Mouse (Mus musculus): ENCODE data around the gene Stk38l. TPM values are rescaled to one million over a fixed set of nuclear protein-coding genes. Genes with fewer than 3 reads are reported as not detected.
"Not testable (repeated sequence)": the region's sequence is repeated elsewhere in the genome, so short reads cannot be mapped to it uniquely, and the experiment has no call there.

Stk38l gene
- polyA plus RNA-seq, 1 experiment, result not detected

DNA sequence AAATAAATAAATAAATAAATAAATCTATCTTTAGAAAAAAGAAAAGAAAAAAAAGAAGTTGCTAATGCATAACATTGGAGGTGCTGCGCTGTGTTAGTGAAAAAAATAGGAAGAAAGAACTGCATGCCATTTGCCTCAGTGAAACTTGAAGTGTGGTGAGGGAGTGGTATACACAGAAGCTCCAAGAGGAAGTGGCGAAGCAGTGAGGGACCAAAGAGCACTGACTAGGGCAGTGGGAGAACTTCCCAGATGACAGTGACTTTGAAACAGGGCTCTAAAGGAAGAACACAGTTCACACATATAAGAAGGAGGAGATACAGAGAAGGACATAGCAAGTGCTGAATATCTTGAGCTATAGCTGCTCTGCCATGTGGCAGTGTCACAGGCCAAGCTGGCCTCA is 34.2 kb downstream of the Stk38l start:
- Histone ChIP-seq H3K27ac (ENCODE audit: insufficient read depth, low read depth, low read length) (no peak overlapping the region), H3K4me1 (ENCODE audit: control insufficient read depth, insufficient read depth, low read length) (peaks cover 3% of the 10 kb centered on the region), H3K4me3 (ENCODE audit: insufficient read depth, low read depth, low read length) (no peak overlapping the region)
- 97% methylated on average over 2 of the region's 2 CpGs for WGBS
- TF ChIP-seq POLR2A (IDR thresholded peaks at IDR 0.05; ENCODE audit: insufficient read depth, low read depth, low read length) (no peak), CTCF (IDR thresholded peaks at IDR 0.05; ENCODE audit: insufficient read depth, low read depth, low read length) (no peak)

DNA sequence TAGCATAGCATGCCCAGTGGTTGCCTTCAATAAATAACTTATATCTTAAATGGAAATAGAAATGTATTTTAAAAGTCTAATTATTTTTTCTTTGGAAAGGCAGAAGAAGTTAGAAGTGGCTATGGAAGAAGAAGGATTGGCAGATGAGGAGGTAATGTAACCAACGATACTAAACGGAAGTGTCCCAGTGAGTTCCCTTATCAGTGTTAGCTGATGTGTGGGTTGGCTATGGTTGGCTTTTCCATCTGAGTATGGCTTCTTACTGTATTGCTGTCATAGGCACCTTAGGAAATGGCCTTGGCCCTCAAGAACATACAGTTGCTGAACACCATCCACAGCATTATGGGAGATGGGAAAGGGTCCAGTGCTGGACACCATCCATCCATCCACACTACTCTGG is 35.2 kb downstream of the Stk38l start:
- Histone ChIP-seq H3K4me1 (ENCODE audit: control insufficient read depth, insufficient read depth, low read length) (peaks cover 5% of the 10 kb centered on the region), H3K27ac (ENCODE audit: insufficient read depth, low read depth, low read length) (no peak overlapping the region), H3K4me3 (ENCODE audit: insufficient read depth, low read depth, low read length) (no peak overlapping the region)
- WGBS, result 92% methylated on average over 2 of the region's 2 CpGs
- TF ChIP-seq CTCF (IDR thresholded peaks at IDR 0.05; ENCODE audit: insufficient read depth, low read depth, low read length), result no peak
- TF ChIP-seq POLR2A (IDR thresholded peaks at IDR 0.05; ENCODE audit: insufficient read depth, low read depth, low read length), result no peak

DNA sequence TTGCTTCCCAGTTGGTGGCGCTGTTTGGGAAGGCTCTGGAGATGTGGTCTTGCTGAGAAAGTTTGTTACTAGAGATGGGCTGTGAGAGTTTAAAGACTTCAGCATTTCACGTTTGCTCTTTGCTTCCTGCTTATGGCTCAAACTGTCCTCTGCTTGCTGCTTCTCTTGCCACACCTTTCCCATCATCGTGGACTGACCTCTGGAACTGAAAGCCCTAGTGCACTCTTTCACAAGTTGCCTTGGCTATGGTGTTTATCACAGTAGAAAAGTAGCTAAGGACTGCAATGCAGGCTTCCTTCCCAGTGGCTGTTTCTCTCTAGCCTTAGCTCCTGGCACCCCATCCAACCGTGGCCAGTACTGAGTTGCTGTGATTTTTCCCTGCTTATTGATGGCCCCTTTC is 35.9 kb downstream of the Stk38l start:
- Histone ChIP-seq H3K4me1 (ENCODE audit: control insufficient read depth, insufficient read depth, low read length) (peaks cover 5% of the 10 kb centered on the region), H3K27ac (ENCODE audit: insufficient read depth, low read depth, low read length) (no peak overlapping the region), H3K4me3 (ENCODE audit: insufficient read depth, low read depth, low read length) (no peak overlapping the region)
- WGBS, result 67% methylated on average over 4 of the region's 4 CpGs
- TF ChIP-seq CTCF (IDR thresholded peaks at IDR 0.05; ENCODE audit: insufficient read depth, low read depth, low read length), result no peak
- TF ChIP-seq POLR2A (IDR thresholded peaks at IDR 0.05; ENCODE audit: insufficient read depth, low read depth, low read length), result no peak

DNA sequence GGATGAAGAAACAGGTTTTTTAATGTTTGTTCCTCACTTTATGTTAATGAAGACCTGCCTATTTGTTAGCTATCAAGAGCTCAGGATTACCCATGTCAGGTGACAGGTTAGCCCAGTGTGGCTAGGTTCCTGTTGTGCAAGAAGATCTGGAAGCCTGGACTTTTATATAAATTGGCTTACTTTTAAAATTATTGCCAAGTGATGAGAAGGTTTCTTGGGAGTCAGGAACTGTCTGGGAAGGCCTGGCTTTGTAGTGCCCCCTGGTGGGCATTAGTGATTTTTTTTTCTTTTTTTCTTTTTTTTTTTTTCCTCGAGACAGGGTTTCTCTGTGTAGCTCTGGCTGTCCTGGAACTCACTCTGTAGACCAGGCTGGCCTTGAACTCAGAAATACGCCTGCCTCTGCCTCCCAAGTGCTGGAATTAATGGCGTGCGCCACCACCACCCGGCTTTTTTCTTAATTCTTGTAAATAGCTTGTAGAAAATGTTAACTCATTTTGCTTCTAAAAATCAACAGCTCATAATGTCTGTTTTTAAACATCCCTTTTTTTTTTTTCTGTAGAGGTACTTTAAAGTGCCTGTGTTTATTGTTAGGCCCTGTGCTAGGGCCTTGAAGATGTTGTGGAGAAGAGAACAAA is 37.6 kb downstream of the Stk38l start:
- 0 out of 2 replicates have a peak, but pooled peaks cover 2% of the 10 kb centered on the region for H3K4me1 ChIP-seq (ENCODE audit: control insufficient read depth, insufficient read depth, low read length)
- TF ChIP-seq CTCF (IDR thresholded peaks at IDR 0.05; ENCODE audit: insufficient read depth, low read depth, low read length) (no peak), POLR2A (IDR thresholded peaks at IDR 0.05; ENCODE audit: insufficient read depth, low read depth, low read length) (no peak)
- 68% methylated on average over 5 of the region's 5 CpGs for WGBS
- no peak overlapping the region for H3K27ac ChIP-seq (ENCODE audit: insufficient read depth, low read depth, low read length)
- H3K4me3 ChIP-seq (ENCODE audit: insufficient read depth, low read depth, low read length), result no peak overlapping the region

DNA sequence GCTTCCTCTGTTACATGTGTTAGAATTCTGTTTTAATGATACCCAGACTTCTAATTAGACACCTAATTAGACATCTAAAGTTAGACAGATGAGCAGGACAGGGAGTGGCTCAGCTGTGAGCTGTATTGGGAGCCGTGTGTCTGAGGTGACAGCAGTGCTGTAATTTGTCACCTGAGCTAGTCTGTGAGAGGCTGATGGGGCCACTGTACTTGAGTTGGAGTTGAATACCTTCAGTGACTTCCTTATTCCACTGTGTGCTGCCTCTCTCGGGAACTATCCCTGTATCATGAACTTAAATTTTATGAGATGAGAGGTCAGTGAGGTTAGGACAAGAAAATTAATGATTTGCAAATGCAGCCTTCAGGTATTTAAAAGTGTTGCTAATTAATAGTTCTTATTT is 39.8 kb downstream of the Stk38l start:
- WGBS, result 56% methylated on average over 2 of the region's 2 CpGs

DNA sequence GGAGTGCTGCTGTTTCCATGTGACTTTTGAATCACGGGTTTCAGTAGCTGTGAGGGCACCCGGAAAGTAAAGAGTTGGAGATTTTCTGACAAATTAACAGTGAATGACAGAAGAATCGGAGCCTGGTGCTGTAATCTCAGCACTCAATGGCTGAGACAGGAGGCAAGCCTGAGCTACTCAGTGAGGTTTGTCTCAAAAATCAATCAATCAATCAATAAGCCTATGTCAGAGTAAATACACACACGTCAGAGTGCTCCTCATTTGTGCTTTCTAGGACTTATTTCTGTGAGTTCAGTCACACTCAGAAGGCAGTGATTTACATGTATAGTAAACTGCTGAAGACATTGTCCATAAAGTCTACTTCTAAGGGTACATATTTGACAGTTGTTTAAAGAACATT is 40.5 kb downstream of the Stk38l start:
- 0 out of 2 replicates have a peak, but pooled peaks cover 2% of the 10 kb centered on the region for H3K4me1 ChIP-seq (ENCODE audit: control insufficient read depth, insufficient read depth, low read length)
- H3K4me3 ChIP-seq (ENCODE audit: insufficient read depth, low read depth, low read length), result no peak overlapping the region
- H3K27ac ChIP-seq (ENCODE audit: insufficient read depth, low read depth, low read length), result no peak overlapping the region
- 71% methylated on average over 4 of the region's 4 CpGs for WGBS
- no peak for TF ChIP-seq CTCF (IDR thresholded peaks at IDR 0.05; ENCODE audit: insufficient read depth, low read depth, low read length)
- TF ChIP-seq POLR2A (IDR thresholded peaks at IDR 0.05; ENCODE audit: insufficient read depth, low read depth, low read length), result no peak

More for the DNA sequence above, 39.8 kb downstream of the Stk38l start:
- TF ChIP-seq CTCF (IDR thresholded peaks at IDR 0.05; ENCODE audit: insufficient read depth, low read depth, low read length) (no peak), POLR2A (IDR thresholded peaks at IDR 0.05; ENCODE audit: insufficient read depth, low read depth, low read length) (no peak)
- Histone ChIP-seq H3K4me3 (ENCODE audit: insufficient read depth, low read depth, low read length) (no peak overlapping the region), H3K27ac (ENCODE audit: insufficient read depth, low read depth, low read length) (no peak overlapping the region), H3K4me1 (ENCODE audit: control insufficient read depth, insufficient read depth, low read length) (0 out of 2 replicates have a peak, but pooled peaks cover 2% of the 10 kb centered on the region)

DNA sequence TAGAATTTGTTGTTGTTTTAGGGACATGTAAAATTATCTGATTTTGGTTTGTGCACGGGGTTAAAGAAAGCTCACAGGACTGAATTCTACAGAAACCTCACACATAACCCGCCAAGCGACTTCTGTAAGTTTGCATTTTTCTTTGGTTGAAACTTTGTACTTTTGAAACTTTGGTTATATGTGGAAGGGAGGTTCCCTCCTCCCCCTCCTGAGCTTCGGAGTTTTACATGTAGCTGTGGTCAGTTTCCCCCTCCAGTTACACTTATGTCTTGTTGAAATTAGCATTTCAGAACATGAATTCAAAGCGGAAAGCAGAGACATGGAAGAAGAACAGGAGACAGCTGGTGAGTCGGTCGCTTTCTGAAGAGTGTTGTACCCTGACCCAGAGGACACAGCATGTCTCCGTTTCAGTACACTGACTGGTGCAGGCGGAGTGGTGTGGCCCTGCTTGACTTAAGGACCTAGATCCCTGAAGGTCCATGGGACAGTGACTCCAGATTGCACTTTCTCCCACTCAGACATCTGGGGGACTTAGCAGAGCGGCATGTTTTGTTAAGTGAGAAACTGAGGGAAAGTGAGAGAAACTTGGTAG is 44.1 kb downstream of the Stk38l start:
- H3K4me3 ChIP-seq (ENCODE audit: insufficient read depth, low read depth, low read length), result no peak overlapping the region
- no peak for TF ChIP-seq POLR2A (IDR thresholded peaks at IDR 0.05; ENCODE audit: insufficient read depth, low read depth, low read length)
- no peak for TF ChIP-seq CTCF (IDR thresholded peaks at IDR 0.05; ENCODE audit: insufficient read depth, low read depth, low read length)
- 0 out of 2 replicates have a peak, but pooled peaks cover 2% of the 10 kb centered on the region for H3K4me1 ChIP-seq (ENCODE audit: control insufficient read depth, insufficient read depth, low read length)
- no peak overlapping the region for H3K27ac ChIP-seq (ENCODE audit: insufficient read depth, low read depth, low read length)
- WGBS, result 92% methylated on average over 10 of the region's 10 CpGs

DNA sequence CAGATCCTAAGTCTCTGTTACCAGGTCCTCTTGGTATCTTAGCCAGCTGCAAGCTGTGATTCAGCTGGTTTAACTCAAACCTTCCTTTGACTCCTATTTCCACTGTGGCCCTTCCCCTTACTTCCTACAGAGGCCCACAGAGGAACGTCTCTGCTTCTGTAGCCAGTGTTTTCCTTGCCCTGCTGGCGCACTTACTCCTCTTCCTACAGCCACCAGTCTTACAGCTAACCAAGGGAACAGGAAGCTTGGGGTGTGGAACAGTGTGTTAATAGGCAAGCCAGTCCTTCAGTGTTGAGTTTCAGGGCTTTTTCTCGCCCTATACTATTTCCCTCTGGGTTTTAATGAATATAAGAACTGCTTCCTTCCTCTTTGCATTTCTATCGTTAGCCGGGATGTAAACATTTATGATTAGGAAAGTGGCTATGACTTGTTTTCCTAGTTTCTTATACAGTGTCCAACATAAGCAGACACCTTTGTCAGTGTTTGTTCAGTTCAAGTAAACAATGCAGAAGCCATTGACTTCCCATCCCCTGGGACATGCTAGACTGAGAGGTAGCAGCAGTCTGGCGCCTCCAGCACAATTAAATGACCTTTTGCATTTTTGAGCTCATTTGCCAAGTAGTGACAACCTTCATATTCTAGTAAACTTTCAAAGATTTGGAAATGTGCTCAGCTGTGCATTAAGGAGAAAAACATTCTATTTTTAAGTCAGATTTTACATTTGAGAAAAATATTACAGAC is 45.4 kb downstream of the Stk38l start:
- WGBS, result 76% methylated on average over 6 of the region's 6 CpGs
- no peak overlapping the region for H3K4me3 ChIP-seq (ENCODE audit: insufficient read depth, low read depth, low read length)
- H3K27ac ChIP-seq (ENCODE audit: insufficient read depth, low read depth, low read length), result no peak overlapping the region
- TF ChIP-seq CTCF (IDR thresholded peaks at IDR 0.05; ENCODE audit: insufficient read depth, low read depth, low read length) (no peak), POLR2A (IDR thresholded peaks at IDR 0.05; ENCODE audit: insufficient read depth, low read depth, low read length) (no peak)
- no peaks in the 10 kb centered on the region for H3K4me1 ChIP-seq (ENCODE audit: control insufficient read depth, insufficient read depth, low read length)

DNA sequence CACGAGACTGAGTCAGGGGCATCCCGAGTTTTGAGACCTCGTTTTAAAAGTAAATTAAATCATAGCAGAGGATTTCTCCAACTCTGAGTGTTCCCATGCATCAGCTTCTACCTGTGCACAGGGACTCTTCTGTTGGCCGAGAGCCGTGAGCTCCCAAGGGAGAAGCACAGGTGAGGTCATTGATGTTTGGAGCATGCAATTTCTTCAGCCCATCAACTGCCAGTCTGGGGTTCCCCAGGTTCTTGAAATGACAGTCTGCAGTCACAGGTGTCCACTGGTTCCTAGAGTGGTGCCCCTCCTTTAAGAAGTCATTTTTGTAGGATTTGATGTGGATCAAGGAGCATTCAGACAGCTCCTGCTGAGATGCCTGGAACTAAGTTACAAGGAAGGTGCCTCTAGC is 46.0 kb downstream of the Stk38l start:
- H3K4me1 ChIP-seq (ENCODE audit: control insufficient read depth, insufficient read depth, low read length), result no peaks in the 10 kb centered on the region
- TF ChIP-seq CTCF (IDR thresholded peaks at IDR 0.05; ENCODE audit: insufficient read depth, low read depth, low read length) (no peak), POLR2A (IDR thresholded peaks at IDR 0.05; ENCODE audit: insufficient read depth, low read depth, low read length) (no peak)
- H3K4me3 ChIP-seq (ENCODE audit: insufficient read depth, low read depth, low read length), result no peak overlapping the region
- no peak overlapping the region for H3K27ac ChIP-seq (ENCODE audit: insufficient read depth, low read depth, low read length)
- WGBS, result 88% methylated on average over 5 of the region's 5 CpGs

DNA sequence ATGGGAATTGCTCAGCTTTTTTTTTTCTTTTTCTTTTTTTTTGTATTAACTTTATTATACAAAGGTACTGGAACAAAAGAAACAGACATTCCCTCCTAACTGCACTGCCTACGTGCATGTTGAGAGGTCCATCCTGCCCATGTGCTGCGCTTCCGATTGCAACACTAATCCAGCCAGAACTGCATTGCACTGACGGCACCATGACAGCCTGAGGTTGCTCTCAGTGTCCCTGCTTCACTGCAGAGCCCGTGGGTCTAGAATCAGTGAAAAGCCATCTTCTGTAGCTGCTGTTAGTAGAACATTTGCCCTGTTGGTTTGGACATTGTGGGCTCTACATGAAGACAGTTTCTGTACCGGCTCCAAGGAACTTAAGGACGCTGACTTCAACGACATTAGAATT is 51.1 kb downstream of the Stk38l start:
- H3K27ac ChIP-seq (ENCODE audit: insufficient read depth, low read depth, low read length); H3K4me3 ChIP-seq (ENCODE audit: insufficient read depth, low read depth, low read length); H3K4me1 ChIP-seq (ENCODE audit: control insufficient read depth, insufficient read depth, low read length): not testable (repeated sequence)
- 84% methylated on average over 8 of the region's 8 CpGs for WGBS

Data from olfactory bulb, adult 2 months (tissue).